Mouse (Mus musculus) layer of hippocampus, adult 11-12 months (tissue): Measurements from ENCODE around the gene Zfr.

Source experiments
- DNase-seq: peaks from one replicate; pipeline ENCODE4 v3.0.0; 2022; ENCODE audit warnings: low spot score

Gene Zfr

DNA sequence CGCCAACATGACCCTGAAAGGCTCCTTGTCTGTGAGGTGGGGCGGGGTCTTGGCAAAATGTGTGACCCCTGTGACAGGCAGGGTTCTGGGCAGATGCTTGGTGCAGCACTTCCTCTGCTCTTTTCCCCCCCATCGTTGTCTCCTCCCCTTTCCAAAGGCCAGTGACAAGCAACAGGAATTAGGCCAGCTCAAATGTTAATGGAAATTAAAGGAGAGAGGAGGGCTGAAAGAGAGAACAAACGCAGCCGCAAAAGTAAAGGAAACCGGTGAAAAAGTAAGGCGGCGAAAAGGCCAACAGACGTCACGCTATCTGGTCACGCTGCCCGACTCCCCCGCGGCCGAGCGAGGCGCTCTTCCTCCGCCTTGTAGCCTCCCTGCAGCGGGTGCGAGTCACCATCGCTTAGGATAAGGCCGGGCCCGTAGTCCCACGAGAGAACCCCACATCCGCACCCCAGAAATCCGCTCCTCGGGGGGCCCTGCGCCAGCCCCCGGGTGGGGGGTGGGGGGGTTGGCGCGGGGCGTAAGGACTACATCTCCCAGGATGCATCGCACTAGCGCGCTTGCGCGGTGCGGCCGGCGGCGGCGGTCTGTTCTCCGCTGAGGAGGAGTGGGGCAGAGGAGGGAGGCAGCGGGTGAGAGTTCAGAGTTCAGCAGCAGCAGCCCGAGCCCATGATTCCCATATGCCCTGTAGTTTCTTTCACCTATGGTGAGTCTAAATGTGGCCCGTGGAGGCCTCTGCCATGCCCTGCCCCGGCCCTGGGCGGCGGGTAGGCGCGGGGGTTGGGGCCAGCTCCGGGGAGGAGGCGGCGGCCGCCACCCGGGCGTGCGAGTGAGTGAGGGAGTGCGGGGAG lies at the start of gene Zfr:
TSS of gene Zfr (plus strand) at position 590 of the 851 bp plus-strand sequence.
- DNase-seq: peak; percentile 93

GRCm38 (mm10) chr15:12067971-12068370 lies 49.7 kb upstream of the Zfr start:
- DNase-seq: no peak

- DNase-seq: no peak
These were observed 49.0 kb upstream of the Zfr start for GRCm38 (mm10) chr15:12068395-12069218.

GRCm38 (mm10) chr15:12072709-12073336 lies 44.8 kb upstream of the Zfr start:
- DNase-seq: no peak

DNA sequence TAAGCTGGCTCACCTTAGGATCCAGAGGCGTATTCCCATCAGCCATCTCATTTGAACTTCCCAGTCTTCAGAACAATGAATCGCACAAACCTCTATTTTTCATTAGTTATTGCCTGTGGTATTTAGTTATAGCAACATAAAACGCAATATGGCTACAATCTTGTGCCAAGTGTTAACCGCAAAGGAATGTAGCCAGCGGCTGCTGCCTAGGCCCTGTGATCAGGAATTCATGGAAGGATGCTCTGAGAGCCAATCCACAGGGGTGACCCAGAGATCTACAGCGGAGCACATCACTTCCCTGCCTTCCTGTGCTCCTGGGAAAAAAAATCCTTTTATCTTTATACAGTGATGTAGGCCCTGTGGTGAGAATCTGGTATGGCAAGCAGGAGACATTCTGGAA lies 43.2 kb upstream of the Zfr start:
- DNase-seq: no peak

- no peak for DNase-seq
These were observed 35.3 kb upstream of the Zfr start for GRCm38 (mm10) chr15:12082344-12082743.

GRCm38 (mm10) chr15:12084164-12084563 lies 33.5 kb upstream of the Zfr start:
- peak; percentile 59 for DNase-seq

GRCm38 (mm10) chr15:12084859-12085258 lies 32.8 kb upstream of the Zfr start:
- peak; percentile 65 for DNase-seq

DNA sequence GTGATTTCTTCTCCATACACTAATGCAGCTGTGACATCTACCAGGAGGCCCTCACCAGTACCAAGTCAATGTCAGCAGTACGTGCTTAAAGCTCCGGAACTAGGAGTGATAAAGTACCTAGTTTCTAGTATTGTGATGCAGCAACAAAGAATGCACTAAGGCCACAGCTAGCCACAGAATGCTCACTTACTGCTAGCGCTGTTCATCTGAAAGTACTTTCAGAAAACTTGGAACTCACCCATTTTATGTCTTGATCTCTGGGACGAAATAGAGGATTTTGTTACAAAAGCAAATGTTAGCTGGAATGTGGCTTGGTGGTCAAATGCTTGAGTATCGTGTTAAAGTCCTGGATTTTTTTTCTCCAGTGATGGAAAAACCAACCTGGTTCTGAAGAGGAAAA lies 30.0 kb upstream of the Zfr start:
- no peak for DNase-seq

GRCm38 (mm10) chr15:12088091-12088490 lies 29.5 kb upstream of the Zfr start:
- DNase-seq: no peak

GRCm38 (mm10) chr15:12090087-12090486 lies 27.5 kb upstream of the Zfr start:
- DNase-seq: no peak

DNA sequence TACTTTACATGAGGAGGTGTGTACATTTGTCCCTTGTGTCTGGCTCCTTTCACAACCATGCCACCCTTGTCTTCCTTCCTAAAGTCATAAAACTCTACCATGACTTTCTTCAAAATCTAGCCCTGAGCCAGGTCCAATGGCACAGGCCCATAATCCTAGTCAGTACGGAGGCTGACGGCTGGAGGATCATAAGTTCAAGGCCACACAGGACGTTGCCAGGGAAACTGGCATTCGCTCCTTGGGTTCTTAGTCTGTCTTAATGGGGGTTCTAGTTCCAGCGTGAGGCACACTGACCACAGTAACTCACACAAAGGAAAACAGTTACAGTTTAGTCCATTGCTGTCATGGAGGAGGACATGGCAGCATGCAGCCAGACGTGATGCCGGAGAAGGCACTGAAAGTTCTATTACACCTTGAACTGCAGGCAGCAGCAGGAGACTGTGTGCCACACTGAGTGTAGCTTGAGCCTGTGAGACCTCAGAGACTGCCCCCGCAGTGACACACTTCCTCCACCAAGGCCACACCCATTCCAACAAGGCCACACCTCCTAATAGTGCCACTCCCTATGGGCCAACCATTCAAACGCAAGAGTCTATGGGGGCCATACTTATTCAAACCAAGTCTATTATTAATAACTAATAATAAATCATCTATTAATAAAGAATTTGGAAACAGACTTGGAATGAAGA lies 26.5 kb upstream of the Zfr start:
- no peak for DNase-seq

GRCm38 (mm10) chr15:12091781-12092458 lies 25.7 kb upstream of the Zfr start:
- peak; percentile 62 for DNase-seq

- DNase-seq: peak; percentile 45
These were observed 24.3 kb upstream of the Zfr start for GRCm38 (mm10) chr15:12093026-12093960.

DNA sequence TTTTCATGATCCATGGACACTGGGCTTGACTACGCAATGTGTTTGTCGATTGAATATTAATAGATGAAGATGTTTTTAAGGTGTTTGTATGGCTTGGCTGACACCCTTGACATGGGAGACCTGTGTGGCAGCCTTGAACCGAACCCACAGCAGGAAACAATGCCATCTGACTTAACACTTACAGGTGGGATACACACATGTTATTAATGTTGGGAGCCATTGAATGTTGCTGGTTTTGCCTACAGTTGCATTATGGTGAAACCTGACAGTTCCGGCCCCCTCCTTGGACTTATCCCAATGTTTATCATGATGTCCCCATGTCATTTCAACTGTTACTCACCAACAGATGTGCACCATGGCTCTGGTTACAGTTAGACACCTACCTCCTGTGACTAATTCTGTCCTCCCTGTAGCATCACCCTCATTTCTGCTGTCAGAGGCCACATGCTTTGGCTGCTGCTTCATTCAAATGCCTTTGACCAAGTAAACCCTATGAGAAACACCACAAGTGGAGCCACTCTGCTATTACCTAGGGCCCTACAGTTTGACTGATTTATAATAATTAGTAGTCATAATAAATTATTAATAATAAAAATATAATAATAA lies 23.6 kb upstream of the Zfr start:
- DNase-seq: no peak

DNA sequence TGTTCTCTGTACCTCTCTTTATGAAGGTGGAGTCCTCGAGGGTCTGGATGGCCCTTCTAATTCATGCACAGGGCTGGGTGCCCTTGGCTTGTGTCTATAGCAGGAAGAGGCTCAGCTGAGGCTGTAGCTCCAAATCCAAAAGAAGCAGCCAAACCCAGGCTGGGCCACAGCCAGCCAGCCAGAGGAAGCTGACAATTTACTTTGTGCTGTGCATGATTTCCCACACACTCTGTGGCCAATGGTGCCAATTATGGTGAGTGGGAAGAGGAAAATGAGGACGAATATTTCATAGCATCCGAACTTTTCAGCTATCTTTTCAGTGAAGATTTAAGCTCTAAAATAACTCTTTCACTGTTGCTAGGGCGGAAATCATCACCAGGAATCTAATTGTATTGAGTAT lies 21.2 kb upstream of the Zfr start:
- DNase-seq: peak; percentile 83

DNA sequence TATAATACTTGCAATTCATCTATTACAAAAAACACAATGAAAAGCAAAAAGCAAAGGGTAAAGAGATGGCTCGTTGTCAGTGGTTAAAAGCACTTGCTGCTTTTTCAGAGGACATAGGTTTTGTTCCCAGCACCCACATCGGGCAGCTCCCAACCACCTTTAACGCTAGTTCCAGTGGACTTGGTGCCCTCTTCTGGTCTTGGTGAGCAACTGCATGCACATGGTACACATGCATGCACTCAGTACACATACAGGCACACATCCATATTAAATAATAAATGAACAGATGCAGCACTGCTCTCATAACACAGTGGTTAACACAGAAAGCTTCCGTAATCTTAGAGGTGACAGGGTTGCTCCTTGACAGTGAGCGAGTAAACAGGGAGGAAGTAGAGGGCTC lies 20.3 kb upstream of the Zfr start:
- DNase-seq: no peak

DNA sequence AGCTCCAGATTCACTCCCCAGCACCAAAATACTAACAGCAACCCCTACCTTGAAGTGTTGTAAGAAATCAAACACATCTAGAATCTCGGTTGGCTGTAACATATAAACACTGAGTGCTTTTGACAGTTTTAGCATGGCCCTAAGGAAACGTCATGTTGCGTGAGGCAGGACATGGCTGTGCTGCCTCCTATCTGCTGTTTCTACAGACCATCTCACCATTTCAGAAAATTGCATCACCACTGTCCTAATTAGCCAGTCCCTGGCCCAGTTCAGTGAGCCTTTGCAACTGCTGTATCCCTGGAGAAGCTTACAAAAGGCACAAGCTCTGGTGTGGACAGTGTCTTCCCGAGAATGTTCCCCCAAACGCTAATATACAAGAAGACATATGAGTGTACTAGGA lies 16.7 kb upstream of the Zfr start:
- no peak for DNase-seq

DNA sequence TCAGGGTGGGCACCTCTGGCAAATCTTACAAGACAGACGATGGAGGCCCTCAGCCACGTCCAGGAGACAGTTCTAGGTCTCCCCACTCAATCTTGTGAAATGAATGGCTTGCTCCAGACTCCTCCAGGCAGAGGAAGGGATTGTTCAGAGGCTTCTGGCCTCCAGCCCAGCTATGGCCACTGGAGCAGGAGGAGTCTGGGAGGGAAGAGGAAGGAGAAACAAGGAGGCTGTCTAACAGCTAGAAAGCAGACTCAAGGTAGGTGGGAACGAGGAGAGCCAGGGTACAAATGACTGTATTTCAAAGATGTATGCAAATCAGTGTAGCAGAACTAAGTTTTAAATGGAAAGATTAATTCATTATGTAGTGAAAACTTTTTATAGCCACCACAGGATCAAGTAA lies 13.9 kb upstream of the Zfr start:
- DNase-seq: no peak

GRCm38 (mm10) chr15:12104827-12105226 lies 12.8 kb upstream of the Zfr start:
- DNase-seq: no peak
